Mouse (Mus musculus): ENCODE measurements at regions not wholly inside any gene's neighbourhood (a gene's known extent, or its start where the extent isn't known, plus 50 kb on each side); places are given as distances from the start of the nearest gene placed in this dataset.
A peak's percentile ranks its signal among the peaks of the same experiment; 100 is the strongest.

GRCm38 (mm10) chr3:147444005-147444763 is 592.0 kb downstream of the Ttll7 start:
- DNase-seq (ENCODE audit: low spot score): no peak

GRCm38 (mm10) chr3:147445066-147445844 is 593.1 kb downstream of the Ttll7 start:
- no peak for DNase-seq (ENCODE audit: low spot score)

GRCm38 (mm10) chr3:147445884-147446283 is 593.7 kb downstream of the Ttll7 start:
- peak; percentile 27 for DNase-seq (ENCODE audit: low spot score)

- no peak for DNase-seq (ENCODE audit: low spot score)
These were observed 600.0 kb downstream of the Ttll7 start for GRCm38 (mm10) chr3:147452176-147452575.

GRCm38 (mm10) chr3:147455383-147455782 is 603.2 kb downstream of the Ttll7 start:
- no peak for DNase-seq (ENCODE audit: low spot score)

- DNase-seq (ENCODE audit: low spot score): no peak
These were observed 604.1 kb downstream of the Ttll7 start for GRCm38 (mm10) chr3:147456294-147456693.

- peak; percentile 38 for DNase-seq (ENCODE audit: low spot score)
These were observed 605.9 kb downstream of the Ttll7 start for GRCm38 (mm10) chr3:147458115-147458514.

- no peak for DNase-seq (ENCODE audit: low spot score)
These were observed 627.7 kb downstream of the Ttll7 start for GRCm38 (mm10) chr3:147479890-147480289.
